Mouse (Mus musculus) MEL (cell line): ENCODE measurements at regions not wholly inside any gene's neighbourhood (a gene's known extent, or its start where the extent isn't known, plus 50 kb on each side); places are given as distances from the start of the nearest gene placed in this dataset.

Experiments
- DNase-seq: peaks from one replicate; pipeline ENCODE4 v3.0.0; 2011; ENCODE audit warnings: low read depth, low spot score
- H3K27ac ChIP-seq: 2 replicates; pipeline ENCODE4 v1.5.1; 2012; ENCODE audit warnings: low read depth, mild to moderate bottlenecking, control low read depth, low read length, moderate library complexity; ENCODE audit not compliant: control insufficient read depth
- H3K27me3 ChIP-seq, 2 experiments: fragments of 150-350 bp in 1 of 2; sonication (generic) in 1 of 2; 2 replicates each; pipeline ENCODE4 v1.6.1; 2012; ENCODE audit warnings: low read length in 2 of 2, mild to moderate bottlenecking in 2 of 2, improper control_type of control experiment in 1 of 2, moderate library complexity in 1 of 2; ENCODE audit not compliant: insufficient read depth in 2 of 2, control insufficient read depth in 1 of 2
- H3K36me3 ChIP-seq, 2 experiments: 2 replicates each; pipeline ENCODE4 v1.6.1; 2012 to 2014; ENCODE audit warnings: low read length in 2 of 2, improper control_type of control experiment in 1 of 2, inconsistent platforms in 1 of 2, mild to moderate bottlenecking in 1 of 2; ENCODE audit not compliant: insufficient read depth in 2 of 2, control insufficient read depth in 1 of 2
- H3K4me1 ChIP-seq, 2 experiments: fragments of 150-350 bp in 1 of 2; sonication (generic) in 1 of 2; 2 replicates each; pipeline ENCODE4 v1.6.1; 2012; ENCODE audit warnings: low read length in 2 of 2, improper control_type of control experiment in 1 of 2, mild to moderate bottlenecking in 1 of 2; ENCODE audit not compliant: insufficient read depth in 2 of 2, control insufficient read depth in 1 of 2
- H3K4me3 ChIP-seq, 2 experiments: fragments of 150-350 bp in 1 of 2; sonication (generic) in 1 of 2; 2 replicates each; pipeline ENCODE4 v1.5.1; 2012; ENCODE audit warnings: low read depth in 2 of 2, low read length in 2 of 2, mild to moderate bottlenecking in 2 of 2, moderate library complexity in 2 of 2, control low read depth in 1 of 2, improper control_type of control experiment in 1 of 2; ENCODE audit not compliant: control insufficient read depth in 1 of 2, insufficient read depth in 1 of 2
- H3K79me2 ChIP-seq: 2 replicates; pipeline ENCODE4 v1.6.1; 2012; ENCODE audit warnings: mild to moderate bottlenecking, low read length, moderate library complexity; ENCODE audit not compliant: control insufficient read depth, poor library complexity, insufficient read depth
- H3K9ac ChIP-seq: 2 replicates; pipeline ENCODE4 v1.6.1; 2012; ENCODE audit warnings: low read depth, mild to moderate bottlenecking, control low read depth, low read length, moderate library complexity; ENCODE audit not compliant: control insufficient read depth, poor library complexity, severe bottlenecking
- H3K9me3 ChIP-seq: fragments of 150-350 bp; sonication (generic); replicated peaks from 2 replicates; pipeline ENCODE4 v1.6.1; 2012; ENCODE audit warnings: mild to moderate bottlenecking, low read length, improper control_type of control experiment, moderate library complexity; ENCODE audit not compliant: insufficient read depth
- EP300 ChIP-seq, 2 experiments: IDR thresholded peaks; 2 replicates each; pipeline ENCODE4 v1.6.1; 2011; ENCODE audit warnings: improper control_type of control experiment in 2 of 2, low read length in 2 of 2, low read depth in 1 of 2, mild to moderate bottlenecking in 1 of 2
- GATA1 ChIP-seq: IDR thresholded peaks from 2 replicates; pipeline ENCODE4 v1.6.1; 2011; ENCODE audit warnings: low read depth, low read length, improper control_type of control experiment
- MYB ChIP-seq: IDR thresholded peaks from 2 replicates; pipeline ENCODE4 v1.6.1; 2011; ENCODE audit warnings: mild to moderate bottlenecking, low read depth, low read length, improper control_type of control experiment
- NRF1 ChIP-seq: IDR thresholded peaks from 2 replicates; pipeline ENCODE4 v1.6.1; 2014; ENCODE audit warnings: low read depth, mild to moderate bottlenecking, inconsistent platforms, low read length, improper control_type of control experiment, moderate library complexity; ENCODE audit not compliant: poor library complexity, insufficient read depth, severe bottlenecking
- POLR2AphosphoS2 ChIP-seq: IDR thresholded peaks from 2 replicates; pipeline ENCODE4 v1.6.1; 2011; ENCODE audit warnings: low read length, improper control_type of control experiment
- RCOR1 ChIP-seq: IDR thresholded peaks from 2 replicates; pipeline ENCODE4 v1.6.1; 2012; ENCODE audit warnings: low read depth, mild to moderate bottlenecking, inconsistent platforms, low read length, improper control_type of control experiment
- SIN3A ChIP-seq: IDR thresholded peaks from 2 replicates; pipeline ENCODE4 v1.6.1; 2012; ENCODE audit warnings: low read length, improper control_type of control experiment, inconsistent platforms

- DNase-seq: peak; percentile 61
- Histone ChIP-seq H3K9ac (no peak overlapping the region), H3K9me3 (no peaks in the 10 kb centered on the region), H3K36me3 (no peaks in the 10 kb centered on the region), H3K79me2 (no peaks in the 10 kb centered on the region), H3K4me3 (no peak overlapping the region), H3K27ac (peak overlapping the region; percentile 3; the same call in 1 of the 2 replicates), H3K27me3 (no peaks in the 10 kb centered on the region), H3K4me1 (peaks cover 0 to 12% of the 10 kb centered on the region in 2 experiments; a peak in 1 of 4 replicates)
- TF ChIP-seq RCOR1 (0 out of 2 replicates have a peak, but pooled peaks have one; percentile 16), SIN3A (0 out of 2 replicates have a peak, but pooled peaks have one; percentile 27), EP300 (IDR thresholded peaks at IDR 0.05; ENCODE audit: low read depth in 1 of 2, low read length in 2 of 2) (peak; percentile 58 to 61; a peak in 3 of 4 replicates), NRF1 (no peak), GATA1 (peak; percentile 56; the same call in 1 of the 2 replicates), MYB (0 out of 2 replicates have a peak, but pooled peaks have one; percentile 13), POLR2AphosphoS2 (no peak)
Observed at GRCm38 (mm10) chr2:131612486-131612885, 50.4 kb upstream of the Adra1d start.
